Mouse (Mus musculus) left cerebral cortex, adult 2 months (tissue): ENCODE data around the gene Cldn14. TPM values are rescaled to one million over a fixed set of nuclear protein-coding genes. Genes with fewer than 3 reads are reported as not detected.
"Not testable (repeated sequence)": the region's sequence is repeated elsewhere in the genome, so short reads cannot be mapped to it uniquely, and the experiment has no call there.

ENCODE experiments used
- DNase-seq, 2 experiments: peaks; one replicate each; pipeline ENCODE4 v3.0.0; 2021 to 2022; ENCODE audit warnings: low spot score in 2 of 2, mixed read lengths in 1 of 2; ENCODE audit errors: extremely low spot score in 1 of 2
- H3K27ac ChIP-seq: fragments of 200-600 bp; 2 replicates; pipeline ENCODE4 v1.8.1; 2022
- H3K4me3 ChIP-seq: fragments of 200-600 bp; 2 replicates; pipeline ENCODE4 v1.8.1; 2022
- CTCF ChIP-seq: fragments of 200-600 bp; IDR thresholded peaks from 2 replicates; pipeline ENCODE4 v1.8.1; 2022; ENCODE audit warnings: antibody characterized with exemption, mild to moderate bottlenecking, moderate library complexity
- intact Hi-C: fragments of 180-260 bp; cut with DNase I; formaldehyde crosslinking; loops from one replicate; pipeline ENCODE4 v1.15.1; 2025
- total RNA-seq, 2 experiments: library from RNA; stranded (reverse); gene quantifications; 2 replicates each; pipeline ENCODE4 v1.2.3; 2021

The Cldn14 gene
- total RNA-seq, 2 experiments from 2014 or later: 0.63 to 1.0 TPM

- no peak for DNase-seq
- TF ChIP-seq CTCF: no peak
- no peak overlapping the region for H3K4me3 ChIP-seq
- intact Hi-C loops: no loop called here
- no peak overlapping the region for H3K27ac ChIP-seq
These were observed 7.3 kb downstream of the Cldn14 start for GRCm38 (mm10) chr16:94001366-94001765.

- no peak for DNase-seq
- no peak for TF ChIP-seq CTCF
- H3K27ac ChIP-seq: no peak overlapping the region
- intact Hi-C loops: no loop called here
- no peak overlapping the region for H3K4me3 ChIP-seq
These were observed 9.7 kb downstream of the Cldn14 start for GRCm38 (mm10) chr16:93998895-93999294.

GRCm38 (mm10) chr16:93983576-93983975 is 25.1 kb downstream of the Cldn14 start:
- H3K4me3 ChIP-seq: no peak overlapping the region
- TF ChIP-seq CTCF: no peak
- peak in 1 of 2 experiments; percentile 62 for DNase-seq
- no peak overlapping the region for H3K27ac ChIP-seq
- intact Hi-C loops: no loop called here

- TF ChIP-seq CTCF: no peak
- Histone ChIP-seq H3K27ac (no peak overlapping the region), H3K4me3 (no peak overlapping the region)
- intact Hi-C loops: no loop called here
- no peak for DNase-seq
These were observed 26.3 kb downstream of the Cldn14 start for GRCm38 (mm10) chr16:93982341-93982740.

- peak in 1 of 2 experiments; percentile 11 for DNase-seq
- TF ChIP-seq CTCF: no peak
- Histone ChIP-seq H3K27ac (no peak overlapping the region), H3K4me3 (no peak overlapping the region)
- intact Hi-C loops: no loop called here
These were observed 27.3 kb downstream of the Cldn14 start for GRCm38 (mm10) chr16:93981190-93981841.

GRCm38 (mm10) chr16:93980338-93980737 is 28.3 kb downstream of the Cldn14 start:
- intact Hi-C loops, H3K4me3 ChIP-seq, H3K27ac ChIP-seq, DNase-seq: not testable (repeated sequence)

- H3K27ac ChIP-seq: no peak overlapping the region
- no peak for DNase-seq
- no peak for TF ChIP-seq CTCF
- H3K4me3 ChIP-seq: no peak overlapping the region
- intact Hi-C loops: no loop called here
These were observed 29.3 kb downstream of the Cldn14 start for GRCm38 (mm10) chr16:93979316-93979715.

GRCm38 (mm10) chr16:93977587-93977986 is 31.1 kb downstream of the Cldn14 start:
- H3K4me3 ChIP-seq: no peak overlapping the region
- no peak for TF ChIP-seq CTCF
- no peak overlapping the region for H3K27ac ChIP-seq
- no peak for DNase-seq
- intact Hi-C loops: no loop called here

- Histone ChIP-seq H3K27ac (no peak overlapping the region), H3K4me3 (no peak overlapping the region)
- intact Hi-C loops: no loop called here
- TF ChIP-seq CTCF: peak; percentile 51
- no peak for DNase-seq
These were observed 31.7 kb downstream of the Cldn14 start for GRCm38 (mm10) chr16:93976907-93977306.

GRCm38 (mm10) chr16:93975430-93975829 is 33.2 kb downstream of the Cldn14 start:
- no peak for DNase-seq
- no peak overlapping the region for H3K4me3 ChIP-seq
- H3K27ac ChIP-seq: no peak overlapping the region
- intact Hi-C loops: no loop called here
- no peak for TF ChIP-seq CTCF

- intact Hi-C loops: no loop called here
- Histone ChIP-seq H3K27ac (no peak overlapping the region), H3K4me3 (no peak overlapping the region)
- DNase-seq: no peak
- TF ChIP-seq CTCF: no peak
These were observed 34.4 kb downstream of the Cldn14 start for GRCm38 (mm10) chr16:93974278-93974677.

- no peak for DNase-seq
- intact Hi-C loops: no loop called here
- no peak overlapping the region for H3K4me3 ChIP-seq
- H3K27ac ChIP-seq: no peak overlapping the region
- TF ChIP-seq CTCF: no peak
These were observed 35.1 kb downstream of the Cldn14 start for GRCm38 (mm10) chr16:93973554-93973953.

- intact Hi-C loops: no loop called here
- no peak overlapping the region for H3K4me3 ChIP-seq
- no peak overlapping the region for H3K27ac ChIP-seq
- DNase-seq: no peak
- TF ChIP-seq CTCF: no peak
These were observed 35.5 kb downstream of the Cldn14 start for GRCm38 (mm10) chr16:93973123-93973522.
